Mouse (Mus musculus): ENCODE results near the gene Milr1.

- no peak for TF ChIP-seq FOSL1 (IDR thresholded peaks at IDR 0.05; ENCODE audit: insufficient read depth, low read length, poor library complexity, severe bottlenecking)
- no peak for TF ChIP-seq MAX (IDR thresholded peaks at IDR 0.05)
- no peak for TF ChIP-seq CTCF (IDR thresholded peaks at IDR 0.05; ENCODE audit: control insufficient read depth, insufficient read depth, insufficient read length)
- no peak for TF ChIP-seq CEBPB (IDR thresholded peaks at IDR 0.05; ENCODE audit: low read depth)
- TF ChIP-seq MYOD1 (IDR thresholded peaks at IDR 0.05; ENCODE audit: control insufficient read depth, insufficient read length, low read depth) = no peak
- TF ChIP-seq USF1 (IDR thresholded peaks at IDR 0.05; ENCODE audit: low read depth) = no peak
- no peak for TF ChIP-seq MYOG (IDR thresholded peaks at IDR 0.05; ENCODE audit: control insufficient read depth, extremely low read depth, insufficient read length)
Observed at GRCm38 (mm10) chr11:106817808-106818207, 66.8 kb downstream of the Milr1 start.
